Mouse (Mus musculus): ENCODE results near the gene Mrps35. TPM values are rescaled to one million over a fixed set of nuclear protein-coding genes. Genes with fewer than 3 reads are reported as not detected.

Gene Mrps35
- polyA plus RNA-seq (2012; rRNA removed): 24.0 and 25.8 TPM in 2 replicates

GRCm38 (mm10) chr6:147042291-147043290 is at the start of gene Mrps35:
Gene Mrps35 (plus strand): TSS chr6:147042764.

GRCm38 (mm10) chr6:147032303-147032925 is 10.2 kb upstream of the Mrps35 start, which contains the start of gene Rep15:
Gene Rep15 (plus strand): TSS chr6:147032584.

GRCm38 (mm10) chr6:147086594-147087225 is 44.1 kb downstream of the Mrps35 start, which contains the start of gene Mansc4:
Gene Mansc4 (minus strand): TSS chr6:147087032.

GRCm38 (mm10) chr6:147091136-147092120 is 48.9 kb downstream of the Mrps35 start, which contains the start of gene Klhl42:
Gene Klhl42 (plus strand): TSS chr6:147091379.

Other genes starting within 250 kb of the Mrps35 start
- gene Arntl2, start 246.7 kb upstream of the Mrps35 start, polyA plus RNA-seq (2012; rRNA removed): 0.55 and 0.56 TPM in 2 replicates
- gene Smco2, start 192.7 kb upstream of the Mrps35 start, polyA plus RNA-seq (2012; rRNA removed): not detected in 2 replicates
- gene Ppfibp1, start 154.3 kb upstream of the Mrps35 start, polyA plus RNA-seq (2012; rRNA removed): 5.0 and 5.9 TPM in 2 replicates
- not detected in 2 replicates for gene 1700034J05Rik, start 88.3 kb upstream of the Mrps35 start, polyA plus RNA-seq (2012; rRNA removed)
- 0.10 and 0.14 TPM in 2 replicates for gene Rep15, start 10.2 kb upstream of the Mrps35 start, polyA plus RNA-seq (2012; rRNA removed)
- not detected in 2 replicates for gene Mansc4, start 44.3 kb downstream of the Mrps35 start, polyA plus RNA-seq (2012; rRNA removed)
- gene Klhl42, start 48.6 kb downstream of the Mrps35 start, polyA plus RNA-seq (2012; rRNA removed): 2.0 and 2.4 TPM in 2 replicates
- 0.03 TPM in 1 of 2 replicates, not detected in the other for gene Pthlh, start 221.4 kb downstream of the Mrps35 start, polyA plus RNA-seq (2012; rRNA removed)